Mouse (Mus musculus) forebrain, embryonic 10.5 days (tissue): Measurements from ENCODE around the gene Gm31371. TPM values are rescaled to one million over a fixed set of nuclear protein-coding genes. Genes with fewer than 3 reads are reported as not detected.
"Not testable (repeated sequence)": the region's sequence is repeated elsewhere in the genome, so short reads cannot be mapped to it uniquely, and the experiment has no call there.

Source experiments
- DNase-seq: peaks from one replicate; pipeline ENCODE4 v3.0.0-alpha.2; 2017; ENCODE audit warnings: low spot score; ENCODE audit errors: extremely low spot score
- H3K27ac ChIP-seq: fragments of 300-500 bp; sonication (generic); 2 replicates; pipeline ENCODE4 v1.5.1; 2016; ENCODE audit warnings: mild to moderate bottlenecking
- H3K27me3 ChIP-seq: fragments of 300-500 bp; sonication (generic); 2 replicates; pipeline ENCODE4 v1.6.1; 2016; ENCODE audit warnings: mild to moderate bottlenecking; ENCODE audit not compliant: poor library complexity, severe bottlenecking
- H3K36me3 ChIP-seq: fragments of 300-500 bp; sonication (generic); replicated peaks from 2 replicates; pipeline ENCODE4 v1.6.1; 2016; ENCODE audit warnings: mild to moderate bottlenecking, moderate library complexity
- H3K4me1 ChIP-seq: fragments of 300-500 bp; sonication (generic); 2 replicates; pipeline ENCODE4 v1.6.1; 2016
- H3K4me3 ChIP-seq: fragments of 300-500 bp; sonication (generic); 2 replicates; pipeline ENCODE4 v1.5.1; 2016; ENCODE audit warnings: mild to moderate bottlenecking, moderate library complexity
- H3K9me3 ChIP-seq: fragments of 300-500 bp; sonication (generic); 2 replicates; pipeline ENCODE4 v1.6.1; 2016; ENCODE audit warnings: mild to moderate bottlenecking, moderate library complexity
- WGBS: fragments of 180-500 bp; shearing (Covaris S2); methylation state at CpG from one replicate; pipeline ENCODE4 v1.1.7; 2016; 5-methylcytosine and 5-hydroxymethylcytosine counted together
- polyA plus RNA-seq: library from polyadenylated mRNA; unstranded; fragments of >200 nt; fragmentation: Nextera tagmentation; extraction: Ambion mirVana; gene quantifications from 2 replicates; pipeline ENCODE4 v1.2.1, GENCODE M21; 2016

The Gm31371 gene
- not detected in 2 replicates for polyA plus RNA-seq

DNA sequence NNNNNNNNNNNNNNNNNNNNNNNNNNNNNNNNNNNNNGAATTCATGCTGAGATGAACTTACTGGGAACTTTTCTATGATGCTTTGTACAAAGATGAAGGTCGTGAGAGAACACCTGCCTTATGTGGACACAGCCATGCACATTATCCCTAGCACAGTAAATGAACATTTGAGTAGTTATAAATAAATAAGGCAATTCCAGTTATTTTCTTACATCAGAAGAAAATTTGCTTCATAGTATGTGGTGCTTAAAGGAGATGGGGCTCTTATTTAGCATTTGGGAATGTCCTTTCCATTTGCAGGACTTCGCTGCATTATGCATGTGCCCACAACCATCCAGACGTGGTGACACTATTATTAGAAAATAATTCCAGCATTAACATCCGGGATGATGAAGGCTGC is at the start of gene Gm31371:
Gene Gm31371, plus strand, starts transcription at position 301 of the 400 bp plus-strand sequence.
- not testable (repeated sequence) for H3K27me3 ChIP-seq, DNase-seq, H3K9me3 ChIP-seq, H3K4me3 ChIP-seq, H3K27ac ChIP-seq, H3K4me1 ChIP-seq, H3K36me3 ChIP-seq
- WGBS = 74% methylated on average over 3 of the region's 4 CpGs

- not testable (repeated sequence) for H3K4me3 ChIP-seq, H3K9me3 ChIP-seq, DNase-seq, H3K4me1 ChIP-seq, H3K27me3 ChIP-seq, H3K36me3 ChIP-seq, H3K27ac ChIP-seq
- WGBS = 82% methylated on average over 8 of the region's 8 CpGs
Observed at GRCm38 (mm10) chr8:19906425-19907055, 3.3 kb downstream of the Gm31371 start.

- H3K27me3 ChIP-seq = not testable (repeated sequence)
Observed at GRCm38 (mm10) chr8:19908841-19909321, 5.7 kb downstream of the Gm31371 start.

GRCm38 (mm10) chr8:19919086-19919485 is 15.9 kb downstream of the Gm31371 start:
- H3K4me1 ChIP-seq, DNase-seq: not testable (repeated sequence)
- WGBS = 86% methylated on average over 2 of the region's 3 CpGs

More at GRCm38 (mm10) chr8:19908841-19909321, 5.7 kb downstream of the Gm31371 start:
- not testable (repeated sequence) for H3K4me3 ChIP-seq, H3K27ac ChIP-seq, H3K9me3 ChIP-seq, H3K4me1 ChIP-seq, H3K36me3 ChIP-seq, DNase-seq
- WGBS = 88% methylated on average over 5 of the region's 6 CpGs

DNA sequence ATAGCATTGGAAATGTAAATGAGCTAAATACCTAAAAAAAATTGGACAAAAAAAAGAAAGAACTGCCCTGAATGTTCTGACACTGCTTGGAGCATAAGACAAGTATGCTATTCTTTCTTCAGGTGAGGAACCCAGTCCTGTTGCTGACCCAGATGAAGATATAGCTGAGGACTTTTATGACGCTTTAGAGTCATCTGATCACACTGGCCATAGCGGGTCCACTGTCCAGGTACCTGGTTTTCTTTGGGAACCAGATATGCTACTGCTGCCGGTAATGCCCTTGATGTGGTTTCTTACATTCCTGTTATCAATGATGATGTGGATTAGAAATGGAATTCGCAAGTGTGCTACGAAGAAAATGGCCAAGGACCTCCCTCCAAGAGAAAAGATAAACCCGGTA is 31.1 kb downstream of the Gm31371 start:
- WGBS = 100% methylated on average over 1 of the region's 6 CpGs

More at GRCm38 (mm10) chr8:19919086-19919485, 15.9 kb downstream of the Gm31371 start:
- H3K9me3 ChIP-seq, H3K36me3 ChIP-seq, H3K27ac ChIP-seq, H3K4me3 ChIP-seq, H3K27me3 ChIP-seq: not testable (repeated sequence)

DNA sequence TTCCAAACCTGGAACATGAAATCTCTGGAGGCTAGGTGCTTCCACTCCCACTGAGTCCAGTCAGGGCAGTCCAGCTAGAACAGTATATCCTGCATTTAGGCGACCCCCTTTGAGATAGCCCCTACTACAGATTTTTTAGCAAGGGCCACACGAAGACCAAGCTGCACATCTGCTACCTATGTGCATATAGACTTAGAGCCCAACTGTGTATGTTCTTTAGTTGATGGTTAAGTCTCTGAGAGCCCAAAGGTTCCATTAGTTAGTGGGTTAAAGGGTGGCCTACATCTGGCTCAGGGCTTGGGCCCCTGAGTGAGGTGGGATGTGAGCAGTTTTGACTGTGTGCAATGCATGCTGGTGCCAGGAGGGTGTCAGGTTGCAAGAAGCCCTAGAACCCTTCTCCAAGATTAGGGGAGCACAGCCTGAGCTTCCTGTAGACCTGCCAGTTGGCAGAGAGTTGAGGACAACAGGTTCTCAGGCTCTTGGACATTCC is 32.4 kb downstream of the Gm31371 start:
- WGBS = 72% methylated on average over 2 of the region's 2 CpGs
- not testable (repeated sequence) for DNase-seq, H3K4me3 ChIP-seq, H3K27ac ChIP-seq, H3K27me3 ChIP-seq, H3K4me1 ChIP-seq, H3K36me3 ChIP-seq
- peaks cover 15% of the 10 kb centered on the region; the same call in 1 of the 2 replicates for H3K9me3 ChIP-seq

More for the DNA sequence above, 31.1 kb downstream of the Gm31371 start:
- H3K9me3 ChIP-seq = peaks cover 15% of the 10 kb centered on the region; the same call in 1 of the 2 replicates
- DNase-seq, H3K27me3 ChIP-seq, H3K4me3 ChIP-seq, H3K27ac ChIP-seq, H3K4me1 ChIP-seq, H3K36me3 ChIP-seq: not testable (repeated sequence)

- H3K9me3 ChIP-seq = peaks cover 27% of the 10 kb centered on the region
- 79% methylated on average over 2 of the region's 2 CpGs for WGBS
- no peak for DNase-seq
- H3K27ac ChIP-seq = no peak overlapping the region
- H3K4me3 ChIP-seq = no peak overlapping the region
- no peaks in the 10 kb centered on the region for H3K27me3 ChIP-seq
- H3K4me1 ChIP-seq = no peaks in the 10 kb centered on the region
- no peaks in the 10 kb centered on the region for H3K36me3 ChIP-seq
Observed at GRCm38 (mm10) chr8:19960935-19961334, 57.7 kb downstream of the Gm31371 start.

DNA sequence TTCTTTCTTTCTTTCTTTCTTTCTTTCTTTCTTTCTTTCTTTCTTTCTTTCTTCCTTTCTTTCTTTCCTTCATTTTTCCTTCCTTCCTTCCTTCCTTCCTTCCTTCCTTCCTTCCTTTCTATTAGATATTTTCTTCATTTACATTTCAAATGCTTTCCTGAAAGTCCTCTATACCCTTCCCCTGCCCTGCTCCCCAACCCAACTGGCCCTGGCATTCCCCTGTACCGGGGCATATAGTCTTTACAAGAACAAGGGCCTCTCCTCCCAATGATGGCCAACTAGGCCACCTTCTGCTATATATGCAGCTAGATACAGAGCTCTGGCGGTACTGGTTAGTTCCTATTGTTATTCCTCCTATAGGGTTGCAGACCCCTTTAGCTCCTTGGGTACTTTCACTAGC is 60.6 kb downstream of the Gm31371 start:
- not testable (repeated sequence) for H3K4me1 ChIP-seq, H3K27me3 ChIP-seq, H3K27ac ChIP-seq, H3K4me3 ChIP-seq, DNase-seq, H3K36me3 ChIP-seq
- peaks cover 24% of the 10 kb centered on the region for H3K9me3 ChIP-seq
- WGBS = 90% methylated on average over 2 of the region's 2 CpGs

GRCm38 (mm10) chr8:19968151-19968550 is 65.0 kb downstream of the Gm31371 start:
- not testable (repeated sequence) for H3K36me3 ChIP-seq, H3K9me3 ChIP-seq, DNase-seq, H3K4me3 ChIP-seq, H3K27me3 ChIP-seq, H3K27ac ChIP-seq, H3K4me1 ChIP-seq
- 48% methylated on average over 2 of the region's 2 CpGs for WGBS

DNA sequence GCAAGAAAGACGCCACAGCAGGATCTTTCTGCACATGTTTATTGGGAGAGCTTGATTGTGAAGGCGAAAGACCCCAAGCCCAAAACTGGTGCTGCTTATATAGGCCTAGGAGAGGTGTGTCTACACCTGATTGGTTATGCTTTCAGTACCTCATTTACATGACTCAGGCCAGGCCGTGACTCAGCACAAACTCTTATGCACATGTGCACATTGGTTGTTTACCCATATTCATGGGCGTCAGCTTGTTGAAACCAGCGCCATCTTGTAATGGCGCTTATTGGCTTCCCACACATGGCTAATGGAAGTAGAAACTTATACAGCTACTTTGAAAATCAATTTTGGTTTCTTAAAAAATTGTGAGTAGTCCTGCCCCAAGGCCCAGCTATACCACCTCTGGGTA is 72.0 kb downstream of the Gm31371 start:
- H3K4me1 ChIP-seq, DNase-seq, H3K27ac ChIP-seq, H3K4me3 ChIP-seq, H3K27me3 ChIP-seq, H3K36me3 ChIP-seq: not testable (repeated sequence)
- peaks cover 21% of the 10 kb centered on the region; the same call in 1 of the 2 replicates for H3K9me3 ChIP-seq
- 89% methylated on average over 6 of the region's 6 CpGs for WGBS

Other genes with a start within 250 kb of the Gm31371 start
- gene 4930467E23Rik, start 173.8 kb upstream of the Gm31371 start, polyA plus RNA-seq = not detected in 2 replicates